Mouse (Mus musculus): ENCODE measurements around the gene Olfr544. TPM values are rescaled to one million over a fixed set of nuclear protein-coding genes. Genes with fewer than 3 reads are reported as not detected.

The Olfr544 gene
- total and polyA plus RNA-seq, 2 experiments from 2014 or later = 0.14 TPM; not detected in 1

GRCm38 (mm10) chr7:102479368-102480078, 8.6 kb downstream of the Olfr544 start:
- H3K4me2 ChIP-seq (ENCODE audit: low read depth, low read length) = no peak overlapping the region
- 68% methylated on average over 5 of the region's 5 CpGs for WGBS
- H3K4me1 ChIP-seq (ENCODE audit: insufficient read depth, low read length) = no peaks in the 10 kb centered on the region
- H3K36me3 ChIP-seq (ENCODE audit: insufficient read depth, low read length) = no peaks in the 10 kb centered on the region
- H3K9ac ChIP-seq (replicated peaks; ENCODE audit: low read length) = no peak overlapping the region
- H3K27me3 ChIP-seq (ENCODE audit: insufficient read depth, low read length) = no peaks in the 10 kb centered on the region
- ATAC-seq (no peak), DNase-seq (ENCODE audit: low spot score) (no peak)
- TF ChIP-seq CTCF (IDR thresholded peaks at IDR 0.05; ENCODE audit: low read depth) = no peak
- H3K9me3 ChIP-seq (ENCODE audit: low read length) = no peaks in the 10 kb centered on the region
- no peak overlapping the region for H3K27ac ChIP-seq
- no peak overlapping the region for H3K4me3 ChIP-seq (ENCODE audit: low read length)

- H3K27ac ChIP-seq = no peak overlapping the region
- DNase-seq (ENCODE audit: low spot score) = no peak
- 91% methylated on average over 3 of the region's 3 CpGs for WGBS
Observed at GRCm38 (mm10) chr7:102478926-102479325, 9.2 kb downstream of the Olfr544 start.

GRCm38 (mm10) chr7:102478425-102478824, 9.7 kb downstream of the Olfr544 start:
- WGBS = 91% methylated on average over 4 of the region's 4 CpGs
- Histone ChIP-seq H3K36me3 (ENCODE audit: insufficient read depth, low read length) (no peaks in the 10 kb centered on the region), H3K4me1 (ENCODE audit: insufficient read depth, low read length) (no peaks in the 10 kb centered on the region), H3K9ac (replicated peaks; ENCODE audit: low read length) (no peak overlapping the region), H3K27me3 (ENCODE audit: insufficient read depth, low read length) (no peaks in the 10 kb centered on the region), H3K9me3 (ENCODE audit: low read length) (no peaks in the 10 kb centered on the region), H3K4me2 (ENCODE audit: low read depth, low read length) (no peak overlapping the region), H3K27ac (no peak overlapping the region), H3K4me3 (ENCODE audit: low read length) (no peak overlapping the region)
- ATAC-seq (no peak), DNase-seq (ENCODE audit: low spot score) (no peak)
- no peak for TF ChIP-seq CTCF (IDR thresholded peaks at IDR 0.05; ENCODE audit: low read depth)

More at GRCm38 (mm10) chr7:102478926-102479325, 9.2 kb downstream of the Olfr544 start:
- no peak for TF ChIP-seq CTCF (IDR thresholded peaks at IDR 0.05; ENCODE audit: low read depth)
- no peaks in the 10 kb centered on the region for H3K36me3 ChIP-seq (ENCODE audit: insufficient read depth, low read length)
- no peaks in the 10 kb centered on the region for H3K27me3 ChIP-seq (ENCODE audit: insufficient read depth, low read length)
- H3K9me3 ChIP-seq (ENCODE audit: low read length) = no peaks in the 10 kb centered on the region
- ATAC-seq = no peak
- no peak overlapping the region for H3K9ac ChIP-seq (replicated peaks; ENCODE audit: low read length)
- H3K4me1 ChIP-seq (ENCODE audit: insufficient read depth, low read length) = no peaks in the 10 kb centered on the region
- H3K4me3 ChIP-seq (ENCODE audit: low read length) = no peak overlapping the region
- no peak overlapping the region for H3K4me2 ChIP-seq (ENCODE audit: low read depth, low read length)

- 72% methylated on average over 11 of the region's 11 CpGs for WGBS
- DNase-seq (ENCODE audit: low spot score) = no peak
- H3K4me3 ChIP-seq (ENCODE audit: low read length) = no peak overlapping the region
- TF ChIP-seq CTCF (IDR thresholded peaks at IDR 0.05; ENCODE audit: low read depth) = 0 out of 2 replicates have a peak, but pooled peaks have one; percentile 15
- no peaks in the 10 kb centered on the region for H3K36me3 ChIP-seq (ENCODE audit: insufficient read depth, low read length)
- no peak overlapping the region for H3K4me2 ChIP-seq (ENCODE audit: low read depth, low read length)
- H3K27ac ChIP-seq = no peak overlapping the region
- no peaks in the 10 kb centered on the region for H3K27me3 ChIP-seq (ENCODE audit: insufficient read depth, low read length)
- no peaks in the 10 kb centered on the region for H3K9me3 ChIP-seq (ENCODE audit: low read length)
- no peak overlapping the region for H3K9ac ChIP-seq (replicated peaks; ENCODE audit: low read length)
- H3K4me1 ChIP-seq (ENCODE audit: insufficient read depth, low read length) = no peaks in the 10 kb centered on the region
- peak; percentile 32; the same call in 1 of the 2 replicates for ATAC-seq
Observed at GRCm38 (mm10) chr7:102477377-102477776, 10.7 kb downstream of the Olfr544 start.

GRCm38 (mm10) chr7:102476601-102477000, 11.5 kb downstream of the Olfr544 start:
- Histone ChIP-seq H3K4me1 (ENCODE audit: insufficient read depth, low read length) (no peaks in the 10 kb centered on the region), H3K36me3 (ENCODE audit: insufficient read depth, low read length) (no peaks in the 10 kb centered on the region), H3K9me3 (ENCODE audit: low read length) (no peaks in the 10 kb centered on the region), H3K9ac (replicated peaks; ENCODE audit: low read length) (no peak overlapping the region), H3K27me3 (ENCODE audit: insufficient read depth, low read length) (no peaks in the 10 kb centered on the region), H3K4me2 (ENCODE audit: low read depth, low read length) (no peak overlapping the region), H3K4me3 (ENCODE audit: low read length) (no peak overlapping the region), H3K27ac (no peak overlapping the region)
- TF ChIP-seq CTCF (IDR thresholded peaks at IDR 0.05; ENCODE audit: low read depth) = no peak
- 97% methylated on average over 5 of the region's 5 CpGs for WGBS
- ATAC-seq = no peak
- no peak for DNase-seq (ENCODE audit: low spot score)

GRCm38 (mm10) chr7:102472675-102473074, 15.4 kb downstream of the Olfr544 start:
- H3K27ac ChIP-seq = no peak overlapping the region
- no peaks in the 10 kb centered on the region for H3K4me1 ChIP-seq (ENCODE audit: insufficient read depth, low read length)
- H3K36me3 ChIP-seq (ENCODE audit: insufficient read depth, low read length) = peaks cover 15% of the 10 kb centered on the region
- 78% methylated on average over 5 of the region's 5 CpGs for WGBS
- no peak for DNase-seq (ENCODE audit: low spot score)
- ATAC-seq = no peak
- H3K4me3 ChIP-seq (ENCODE audit: low read length) = no peak overlapping the region
- no peak overlapping the region for H3K4me2 ChIP-seq (ENCODE audit: low read depth, low read length)
- TF ChIP-seq CTCF (IDR thresholded peaks at IDR 0.05; ENCODE audit: low read depth) = no peak
- H3K9ac ChIP-seq (replicated peaks; ENCODE audit: low read length) = no peak overlapping the region
- no peaks in the 10 kb centered on the region for H3K27me3 ChIP-seq (ENCODE audit: insufficient read depth, low read length)
- H3K9me3 ChIP-seq (ENCODE audit: low read length) = no peaks in the 10 kb centered on the region

- no peak overlapping the region for H3K9ac ChIP-seq (replicated peaks; ENCODE audit: low read length)
- no peak for ATAC-seq
- H3K4me3 ChIP-seq (ENCODE audit: low read length) = no peak overlapping the region
- peaks cover 44% of the 10 kb centered on the region for H3K36me3 ChIP-seq (ENCODE audit: insufficient read depth, low read length)
- no peak for DNase-seq (ENCODE audit: low spot score)
- H3K27ac ChIP-seq = no peak overlapping the region
- H3K9me3 ChIP-seq (ENCODE audit: low read length) = no peaks in the 10 kb centered on the region
- no peak overlapping the region for H3K4me2 ChIP-seq (ENCODE audit: low read depth, low read length)
- 86% methylated on average over 8 of the region's 8 CpGs for WGBS
- no peaks in the 10 kb centered on the region for H3K4me1 ChIP-seq (ENCODE audit: insufficient read depth, low read length)
- TF ChIP-seq CTCF (IDR thresholded peaks at IDR 0.05; ENCODE audit: low read depth) = no peak
- H3K27me3 ChIP-seq (ENCODE audit: insufficient read depth, low read length) = no peaks in the 10 kb centered on the region
Observed at GRCm38 (mm10) chr7:102467566-102467965, 20.5 kb downstream of the Olfr544 start.

Measured in hindbrain, postnatal 0 days (tissue).